Mouse (Mus musculus) lung, embryonic 16.5 days (tissue): ENCODE results near the gene A930033H14Rik. TPM values are rescaled to one million over a fixed set of nuclear protein-coding genes. Genes with fewer than 3 reads are reported as not detected.

Source experiments
- ATAC-seq: fragments of 200-750 bp; cut with Nextera tagmentation; 2 replicates; pipeline ENCODE4 v1.8.0; 2017; ENCODE audit warnings: low read depth, mild to moderate bottlenecking, moderate library complexity
- H3K27ac ChIP-seq: fragments of 300-500 bp; sonication (generic); 2 replicates; pipeline ENCODE4 v1.5.1; 2014; ENCODE audit warnings: mild to moderate bottlenecking, control low read depth, low read length
- H3K27me3 ChIP-seq: fragments of 300-500 bp; sonication (generic); 2 replicates; pipeline ENCODE4 v1.6.1; 2014; ENCODE audit warnings: low read depth, low read length, mixed read lengths; ENCODE audit not compliant: control insufficient read depth, insufficient read depth
- H3K36me3 ChIP-seq: fragments of 300-500 bp; sonication (generic); 2 replicates; pipeline ENCODE4 v1.6.1; 2014; ENCODE audit warnings: low read length; ENCODE audit not compliant: control insufficient read depth, insufficient read depth
- H3K4me1 ChIP-seq: fragments of 300-500 bp; sonication (generic); replicated peaks from 2 replicates; pipeline ENCODE4 v1.6.1; 2014; ENCODE audit warnings: low read length, mixed read lengths; ENCODE audit not compliant: control insufficient read depth, insufficient read depth
- H3K4me2 ChIP-seq: fragments of 300-500 bp; sonication (generic); 2 replicates; pipeline ENCODE4 v1.6.1; 2014; ENCODE audit warnings: low read depth, low read length, control low read depth
- H3K4me3 ChIP-seq: fragments of 300-500 bp; sonication (generic); 2 replicates; pipeline ENCODE4 v1.5.1; 2014; ENCODE audit warnings: mild to moderate bottlenecking, low read length, control low read depth
- H3K9ac ChIP-seq: fragments of 300-500 bp; sonication (generic); 2 replicates; pipeline ENCODE4 v1.6.1; 2014; ENCODE audit warnings: low read length, control low read depth
- H3K9me3 ChIP-seq: fragments of 300-500 bp; sonication (generic); 2 replicates; pipeline ENCODE4 v1.6.1; 2016; ENCODE audit warnings: low read length; ENCODE audit not compliant: control insufficient read depth
- WGBS: fragments of 180-500 bp; shearing (Covaris S2); extraction: QIAGEN DNeasy Blood & Tissue Kit; methylation state at CpG from one replicate; pipeline ENCODE4 v1.1.7; 2014; 5-methylcytosine and 5-hydroxymethylcytosine counted together
- polyA plus RNA-seq: library from polyadenylated mRNA; unstranded; fragments of >200 nt; fragmentation: Nextera tagmentation; extraction: Ambion mirVana; gene quantifications from 2 replicates; pipeline ENCODE4 v1.2.1, GENCODE M21; 2015

Gene A930033H14Rik
- polyA plus RNA-seq, 1 experiment from 2014 or later: 1.5 TPM

- ATAC-seq: no peak
- no peak overlapping the region for H3K9ac ChIP-seq
- H3K4me1 ChIP-seq: peaks cover 7% of the 10 kb centered on the region
- H3K36me3 ChIP-seq: no peaks in the 10 kb centered on the region
- no peak overlapping the region for H3K4me3 ChIP-seq
- no peak overlapping the region for H3K27ac ChIP-seq
- 95% methylated on average over 3 of the region's 3 CpGs for WGBS
- no peaks in the 10 kb centered on the region for H3K9me3 ChIP-seq
- no peaks in the 10 kb centered on the region for H3K27me3 ChIP-seq
- no peak overlapping the region for H3K4me2 ChIP-seq
These were observed 4.2 kb downstream of the A930033H14Rik start for GRCm38 (mm10) chr10:69208705-69209104.

- Histone ChIP-seq H3K27me3 (no peaks in the 10 kb centered on the region), H3K9me3 (no peaks in the 10 kb centered on the region), H3K4me1 (peaks cover 6% of the 10 kb centered on the region), H3K27ac (no peak overlapping the region), H3K4me2 (no peak overlapping the region), H3K4me3 (no peak overlapping the region), H3K9ac (no peak overlapping the region), H3K36me3 (no peaks in the 10 kb centered on the region)
- ATAC-seq: no peak
- WGBS: 83% methylated on average over 15 of the region's 15 CpGs
These were observed 4.8 kb downstream of the A930033H14Rik start for GRCm38 (mm10) chr10:69207981-69208630.

- no peak overlapping the region for H3K4me3 ChIP-seq
- no peaks in the 10 kb centered on the region for H3K36me3 ChIP-seq
- H3K27ac ChIP-seq: no peak overlapping the region
- H3K4me1 ChIP-seq: peaks cover 6% of the 10 kb centered on the region
- 79% methylated on average over 7 of the region's 7 CpGs for WGBS
- H3K9ac ChIP-seq: no peak overlapping the region
- H3K4me2 ChIP-seq: no peak overlapping the region
- no peaks in the 10 kb centered on the region for H3K9me3 ChIP-seq
- ATAC-seq: no peak
- no peaks in the 10 kb centered on the region for H3K27me3 ChIP-seq
These were observed 5.4 kb downstream of the A930033H14Rik start for GRCm38 (mm10) chr10:69207481-69207880.

DNA sequence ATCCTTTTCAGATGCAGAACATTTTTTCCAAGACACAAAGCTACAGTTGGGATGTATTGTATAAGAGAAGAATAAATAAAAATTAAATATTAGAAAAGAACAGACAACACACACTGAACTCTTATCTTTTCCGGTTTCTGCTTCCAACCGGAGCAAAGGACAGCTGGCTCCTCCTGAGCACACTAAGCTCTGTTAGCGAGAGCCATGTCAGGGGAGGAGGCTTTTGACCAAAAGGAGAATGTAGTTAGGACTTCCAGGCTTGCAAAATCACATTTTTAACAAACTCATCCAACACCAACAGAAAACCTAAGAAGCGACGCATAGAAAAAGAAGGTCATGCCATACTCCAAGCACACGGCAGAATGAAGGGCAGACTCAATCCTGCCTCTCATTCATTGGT lies 6.8 kb downstream of the A930033H14Rik start:
- Histone ChIP-seq H3K9me3 (no peaks in the 10 kb centered on the region), H3K4me1 (no peaks in the 10 kb centered on the region), H3K4me2 (no peak overlapping the region), H3K27ac (no peak overlapping the region), H3K4me3 (no peak overlapping the region), H3K27me3 (no peaks in the 10 kb centered on the region), H3K9ac (no peak overlapping the region), H3K36me3 (no peaks in the 10 kb centered on the region)
- no peak for ATAC-seq
- 69% methylated on average over 6 of the region's 6 CpGs for WGBS

DNA sequence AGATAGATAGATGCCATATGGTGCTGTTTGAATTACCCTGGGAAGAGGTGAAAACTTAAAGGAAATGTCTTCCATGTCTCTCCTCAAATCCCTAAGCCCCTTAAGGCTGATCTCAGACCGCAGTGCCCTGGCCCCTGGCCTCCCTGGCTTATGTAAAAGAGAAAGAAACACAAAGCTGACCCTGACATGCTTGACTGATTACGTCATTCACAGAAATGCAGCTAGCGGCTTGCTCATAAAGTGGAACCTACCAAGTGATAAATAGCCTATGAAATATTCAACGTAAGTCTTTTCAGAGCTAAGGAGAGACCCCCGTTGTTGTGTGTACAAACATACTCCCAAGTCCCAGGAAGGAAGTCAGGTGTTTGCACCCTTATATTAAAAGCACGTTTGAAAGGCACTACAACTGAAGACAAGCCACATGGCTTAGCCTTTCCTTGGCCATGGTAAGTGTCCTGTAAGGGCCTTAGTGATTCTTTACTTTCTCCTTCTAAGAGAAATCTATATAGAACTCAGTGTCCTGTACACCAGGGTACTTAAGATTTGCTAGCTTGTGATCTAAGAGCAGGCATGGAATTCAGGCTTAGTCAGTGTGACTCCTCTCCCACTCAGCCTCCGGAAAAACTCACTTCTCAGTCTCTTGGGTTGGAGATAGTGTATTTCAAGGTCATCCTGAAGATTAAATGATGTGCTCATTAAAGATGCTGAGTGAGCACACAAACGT lies 8.1 kb downstream of the A930033H14Rik start:
- no peak overlapping the region for H3K9ac ChIP-seq
- H3K27ac ChIP-seq: no peak overlapping the region
- H3K4me3 ChIP-seq: no peak overlapping the region
- WGBS: 35% methylated on average over 8 of the region's 8 CpGs
- no peaks in the 10 kb centered on the region for H3K27me3 ChIP-seq
- no peaks in the 10 kb centered on the region for H3K9me3 ChIP-seq
- no peaks in the 10 kb centered on the region for H3K36me3 ChIP-seq
- no peaks in the 10 kb centered on the region for H3K4me1 ChIP-seq
- ATAC-seq: no peak
- no peak overlapping the region for H3K4me2 ChIP-seq

- H3K4me3 ChIP-seq: no peak overlapping the region
- ATAC-seq: no peak
- no peaks in the 10 kb centered on the region for H3K27me3 ChIP-seq
- H3K4me2 ChIP-seq: no peak overlapping the region
- H3K4me1 ChIP-seq: no peaks in the 10 kb centered on the region
- 86% methylated on average over 10 of the region's 10 CpGs for WGBS
- H3K9me3 ChIP-seq: no peaks in the 10 kb centered on the region
- no peaks in the 10 kb centered on the region for H3K36me3 ChIP-seq
- no peak overlapping the region for H3K9ac ChIP-seq
- H3K27ac ChIP-seq: no peak overlapping the region
These were observed 19.2 kb downstream of the A930033H14Rik start for GRCm38 (mm10) chr10:69193721-69194120.

GRCm38 (mm10) chr10:69192266-69192665 lies 20.6 kb downstream of the A930033H14Rik start:
- Histone ChIP-seq H3K4me3 (no peak overlapping the region), H3K4me1 (no peaks in the 10 kb centered on the region), H3K27me3 (no peaks in the 10 kb centered on the region), H3K27ac (no peak overlapping the region), H3K36me3 (no peaks in the 10 kb centered on the region), H3K9ac (no peak overlapping the region), H3K9me3 (no peaks in the 10 kb centered on the region), H3K4me2 (no peak overlapping the region)
- 80% methylated on average over 5 of the region's 5 CpGs for WGBS
- ATAC-seq: no peak

DNA sequence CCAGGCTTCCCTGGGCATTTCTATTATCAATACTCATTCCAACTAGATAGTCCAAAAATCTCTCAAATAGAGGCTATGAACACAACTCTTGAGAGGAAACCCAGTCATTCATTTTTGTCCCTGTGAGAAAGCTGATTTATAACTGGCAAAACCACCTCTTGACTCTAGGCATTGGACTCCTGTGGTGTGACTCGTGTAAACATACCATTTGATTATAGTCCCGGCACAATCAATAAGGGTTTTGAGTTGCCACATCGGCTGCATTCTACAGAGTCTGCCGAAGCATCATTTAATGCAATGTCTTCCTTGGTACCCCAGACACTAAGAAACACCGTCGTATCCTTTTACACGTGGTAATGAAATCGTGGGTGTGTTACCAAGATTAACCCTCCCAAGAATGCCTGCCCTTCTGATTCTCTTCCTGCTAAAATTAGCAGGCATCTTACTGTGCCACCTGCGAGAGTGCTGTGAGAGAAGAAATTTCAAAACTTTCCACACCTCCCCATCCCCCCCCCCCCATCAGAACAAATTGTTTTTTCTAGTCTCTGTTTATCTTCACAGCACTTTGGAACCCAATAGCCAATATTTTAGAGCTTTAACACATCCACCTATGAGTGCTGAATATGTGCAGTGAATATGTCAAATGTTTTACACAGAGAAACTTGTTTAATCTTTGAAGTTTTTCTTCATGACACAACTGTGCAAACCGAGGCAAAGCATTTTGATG lies 22.3 kb downstream of the A930033H14Rik start:
- ATAC-seq: no peak
- H3K4me1 ChIP-seq: peaks cover 3% of the 10 kb centered on the region
- H3K4me2 ChIP-seq: no peak overlapping the region
- no peak overlapping the region for H3K4me3 ChIP-seq
- H3K9me3 ChIP-seq: no peaks in the 10 kb centered on the region
- H3K9ac ChIP-seq: no peak overlapping the region
- 77% methylated on average over 10 of the region's 10 CpGs for WGBS
- H3K27me3 ChIP-seq: no peaks in the 10 kb centered on the region
- H3K36me3 ChIP-seq: no peaks in the 10 kb centered on the region
- no peak overlapping the region for H3K27ac ChIP-seq

GRCm38 (mm10) chr10:69187773-69188443 lies 25.0 kb downstream of the A930033H14Rik start:
- no peak overlapping the region for H3K9ac ChIP-seq
- ATAC-seq: no peak
- no peaks in the 10 kb centered on the region for H3K27me3 ChIP-seq
- H3K36me3 ChIP-seq: no peaks in the 10 kb centered on the region
- H3K4me2 ChIP-seq: no peak overlapping the region
- 79% methylated on average over 9 of the region's 9 CpGs for WGBS
- H3K4me3 ChIP-seq: no peak overlapping the region
- peaks cover 3% of the 10 kb centered on the region for H3K4me1 ChIP-seq
- no peak overlapping the region for H3K27ac ChIP-seq
- H3K9me3 ChIP-seq: no peaks in the 10 kb centered on the region
